Mouse (Mus musculus): ENCODE data around the gene Ntf5.
"Not testable (repeated sequence)": the region's sequence is repeated elsewhere in the genome, so short reads cannot be mapped to it uniquely, and the experiment has no call there.

The Ntf5 gene

GRCm38 (mm10) chr7:45413113-45413863, at the start of gene Ntf5:
Gene Ntf5, plus strand, starts transcription at chr7:45413695.
- DNase-seq: peak; percentile 89

GRCm38 (mm10) chr7:45363983-45364382, 49.5 kb upstream of the Ntf5 start:
- DNase-seq: no peak

GRCm38 (mm10) chr7:45365742-45366651, 47.5 kb upstream of the Ntf5 start:
- DNase-seq: no peak

GRCm38 (mm10) chr7:45366652-45367019, 46.9 kb upstream of the Ntf5 start, which contains the start of gene Ppfia3:
Gene Ppfia3, minus strand, starts transcription at chr7:45367019.
- DNase-seq: no peak

GRCm38 (mm10) chr7:45367020-45367880, 46.2 kb upstream of the Ntf5 start:
- peak; percentile 100 for DNase-seq

- DNase-seq: no peak
Observed at GRCm38 (mm10) chr7:45368178-45368577, 45.3 kb upstream of the Ntf5 start.

- no peak for DNase-seq
Observed at GRCm38 (mm10) chr7:45369022-45369745, 44.3 kb upstream of the Ntf5 start.

GRCm38 (mm10) chr7:45369836-45370474, 43.5 kb upstream of the Ntf5 start:
- DNase-seq: peak; percentile 92

- peak; percentile 98 for DNase-seq
Observed at GRCm38 (mm10) chr7:45370475-45371311, 42.8 kb upstream of the Ntf5 start, which contains the start of gene Lin7b. Gene Lin7b, minus strand, starts transcription at chr7:45370583.

GRCm38 (mm10) chr7:45372371-45372770, 41.1 kb upstream of the Ntf5 start:
- no peak for DNase-seq

GRCm38 (mm10) chr7:45374620-45375019, 38.9 kb upstream of the Ntf5 start:
- no peak for DNase-seq

GRCm38 (mm10) chr7:45376057-45376456, 37.4 kb upstream of the Ntf5 start:
- no peak for DNase-seq

- DNase-seq: no peak
Observed at GRCm38 (mm10) chr7:45386077-45386476, 27.4 kb upstream of the Ntf5 start.

- no peak for DNase-seq
Observed at GRCm38 (mm10) chr7:45395129-45395541, 18.4 kb upstream of the Ntf5 start.

GRCm38 (mm10) chr7:45395578-45396336, 17.7 kb upstream of the Ntf5 start, which contains the start of gene Snrnp70:
Gene Snrnp70, minus strand, starts transcription at chr7:45395742.
- peak; percentile 100 for DNase-seq

- not testable (repeated sequence) for DNase-seq
Observed at GRCm38 (mm10) chr7:45396337-45396775, 17.1 kb upstream of the Ntf5 start.

GRCm38 (mm10) chr7:45396787-45397186, 16.7 kb upstream of the Ntf5 start:
- no peak for DNase-seq

GRCm38 (mm10) chr7:45401521-45402085, 11.9 kb upstream of the Ntf5 start:
- DNase-seq: no peak
